Mouse (Mus musculus): Measurements from ENCODE around the gene Magohb. TPM values are rescaled to one million over a fixed set of nuclear protein-coding genes. Genes with fewer than 3 reads are reported as not detected.
"Not testable (repeated sequence)": the region's sequence is repeated elsewhere in the genome, so short reads cannot be mapped to it uniquely, and the experiment has no call there.

The Magohb gene
- polyA plus RNA-seq, 1 experiment from 2014 or later, result 49.0 TPM

- no peaks in the 10 kb centered on the region for H3K36me3 ChIP-seq
- ATAC-seq (ENCODE audit: low FRiP score), result no peak
- no peaks in the 10 kb centered on the region for H3K27me3 ChIP-seq
- H3K27ac ChIP-seq, result no peak overlapping the region
- peaks cover 8% of the 10 kb centered on the region for H3K4me1 ChIP-seq
- H3K4me2 ChIP-seq (replicated peaks), result peak overlapping the region; percentile 67; the same call in 1 of the 2 replicates
- 91% methylated on average over 5 of the region's 5 CpGs for WGBS
- H3K4me3 ChIP-seq, result no peak overlapping the region
- H3K9ac ChIP-seq, result no peak overlapping the region
- H3K9me3 ChIP-seq (replicated peaks), result no peaks in the 10 kb centered on the region
Measured at GRCm38 (mm10) chr6:131293916-131294315, 872 bp upstream of the Magohb start.

GRCm38 (mm10) chr6:131292276-131292990 is 611 bp downstream of the Magohb start:
- Histone ChIP-seq H3K4me3 (peak overlapping the region; percentile 69), H3K4me1 (peaks cover 8% of the 10 kb centered on the region), H3K27me3 (no peaks in the 10 kb centered on the region), H3K27ac (no peak overlapping the region), H3K9me3 (replicated peaks) (no peaks in the 10 kb centered on the region), H3K36me3 (peaks cover 8% of the 10 kb centered on the region), H3K4me2 (replicated peaks) (peak overlapping the region; percentile 67), H3K9ac (peak overlapping the region; percentile 78)
- peak; percentile 74 for ATAC-seq (ENCODE audit: low FRiP score)
- WGBS, result 21% methylated on average over 10 of the region's 10 CpGs

- Histone ChIP-seq H3K9me3 (replicated peaks) (no peaks in the 10 kb centered on the region), H3K27ac (no peak overlapping the region), H3K36me3 (peaks cover 13% of the 10 kb centered on the region), H3K4me3 (no peak overlapping the region), H3K9ac (no peak overlapping the region), H3K4me1 (peaks cover 8% of the 10 kb centered on the region), H3K4me2 (replicated peaks) (no peak overlapping the region), H3K27me3 (no peaks in the 10 kb centered on the region)
- no peak for ATAC-seq (ENCODE audit: low FRiP score)
- 28% methylated on average over 2 of the region's 2 CpGs for WGBS
Measured at GRCm38 (mm10) chr6:131290430-131290829, 2.6 kb downstream of the Magohb start.

GRCm38 (mm10) chr6:131278160-131278559 is 14.9 kb downstream of the Magohb start:
- H3K4me1 ChIP-seq; H3K4me3 ChIP-seq; H3K27me3 ChIP-seq; H3K27ac ChIP-seq; H3K4me2 ChIP-seq (replicated peaks); H3K9me3 ChIP-seq (replicated peaks); ATAC-seq (ENCODE audit: low FRiP score); H3K9ac ChIP-seq: not testable (repeated sequence)
- 100% methylated on average over 2 of the region's 2 CpGs for WGBS
- H3K36me3 ChIP-seq, result peaks cover 21% of the 10 kb centered on the region

- WGBS, result 89% methylated on average over 4 of the region's 4 CpGs
- ATAC-seq (ENCODE audit: low FRiP score), result no peak
- H3K27me3 ChIP-seq, result no peaks in the 10 kb centered on the region
- no peak overlapping the region for H3K4me3 ChIP-seq
- no peak overlapping the region for H3K9ac ChIP-seq
- peaks cover 11% of the 10 kb centered on the region for H3K36me3 ChIP-seq
- H3K27ac ChIP-seq, result no peak overlapping the region
- H3K4me2 ChIP-seq (replicated peaks), result no peak overlapping the region
- no peaks in the 10 kb centered on the region for H3K9me3 ChIP-seq (replicated peaks)
- H3K4me1 ChIP-seq, result no peaks in the 10 kb centered on the region
Measured at GRCm38 (mm10) chr6:131276659-131277058, 16.4 kb downstream of the Magohb start.

- ATAC-seq (ENCODE audit: low FRiP score), result no peak
Measured at GRCm38 (mm10) chr6:131272311-131272710, 20.7 kb downstream of the Magohb start.

GRCm38 (mm10) chr6:131270312-131270711 is 22.7 kb downstream of the Magohb start:
- Histone ChIP-seq H3K36me3 (no peaks in the 10 kb centered on the region), H3K27me3 (no peaks in the 10 kb centered on the region), H3K4me1 (no peaks in the 10 kb centered on the region), H3K9me3 (replicated peaks) (no peaks in the 10 kb centered on the region), H3K4me3 (no peak overlapping the region), H3K27ac (no peak overlapping the region), H3K9ac (no peak overlapping the region), H3K4me2 (replicated peaks) (no peak overlapping the region)
- WGBS, result 68% methylated on average over 1 of the region's 1 CpGs
- no peak for ATAC-seq (ENCODE audit: low FRiP score)

More at GRCm38 (mm10) chr6:131272311-131272710, 20.7 kb downstream of the Magohb start:
- Histone ChIP-seq H3K4me1 (no peaks in the 10 kb centered on the region), H3K4me3 (no peak overlapping the region), H3K9me3 (replicated peaks) (no peaks in the 10 kb centered on the region), H3K9ac (no peak overlapping the region), H3K27ac (no peak overlapping the region), H3K27me3 (no peaks in the 10 kb centered on the region), H3K4me2 (replicated peaks) (no peak overlapping the region), H3K36me3 (peaks cover 4% of the 10 kb centered on the region)
- 88% methylated on average over 1 of the region's 1 CpGs for WGBS

- WGBS, result 86% methylated on average over 2 of the region's 2 CpGs
- Histone ChIP-seq H3K36me3 (no peaks in the 10 kb centered on the region), H3K27me3 (no peaks in the 10 kb centered on the region), H3K27ac (no peak overlapping the region), H3K4me1 (no peaks in the 10 kb centered on the region), H3K9me3 (replicated peaks) (no peaks in the 10 kb centered on the region), H3K4me3 (no peak overlapping the region), H3K4me2 (replicated peaks) (no peak overlapping the region), H3K9ac (no peak overlapping the region)
- ATAC-seq (ENCODE audit: low FRiP score), result no peak
Measured at GRCm38 (mm10) chr6:131269599-131269998, 23.4 kb downstream of the Magohb start.

GRCm38 (mm10) chr6:131264175-131264574 is 28.9 kb downstream of the Magohb start:
- Histone ChIP-seq H3K4me2 (replicated peaks) (no peak overlapping the region), H3K27ac (no peak overlapping the region), H3K4me1 (no peaks in the 10 kb centered on the region), H3K9ac (no peak overlapping the region), H3K27me3 (no peaks in the 10 kb centered on the region), H3K9me3 (replicated peaks) (no peaks in the 10 kb centered on the region; the same call in 1 of the 2 replicates), H3K36me3 (no peaks in the 10 kb centered on the region), H3K4me3 (no peak overlapping the region)
- 86% methylated on average over 5 of the region's 5 CpGs for WGBS
- no peak for ATAC-seq (ENCODE audit: low FRiP score)

GRCm38 (mm10) chr6:131262778-131263177 is 30.3 kb downstream of the Magohb start:
- ATAC-seq (ENCODE audit: low FRiP score), result no peak
- Histone ChIP-seq H3K27ac (no peak overlapping the region), H3K9me3 (replicated peaks) (no peaks in the 10 kb centered on the region; the same call in 1 of the 2 replicates), H3K9ac (no peak overlapping the region), H3K27me3 (no peaks in the 10 kb centered on the region), H3K4me1 (no peaks in the 10 kb centered on the region), H3K4me2 (replicated peaks) (no peak overlapping the region), H3K36me3 (no peaks in the 10 kb centered on the region), H3K4me3 (no peak overlapping the region)
- WGBS, result 62% methylated on average over 3 of the region's 3 CpGs

GRCm38 (mm10) chr6:131262009-131262408 is 31.0 kb downstream of the Magohb start:
- no peak overlapping the region for H3K27ac ChIP-seq

GRCm38 (mm10) chr6:131247206-131247605 is 45.8 kb downstream of the Magohb start, which contains the start of gene Klra2:
Gene Klra2, minus strand, starts transcription at chr6:131247362.
- Histone ChIP-seq H3K36me3 (no peaks in the 10 kb centered on the region), H3K4me2 (replicated peaks) (no peak within 1 kb of the TSS), H3K9me3 (replicated peaks) (no peaks in the 10 kb centered on the region), H3K4me3 (no peak within 1 kb of the TSS), H3K27me3 (no peaks in the 10 kb centered on the region), H3K9ac (no peak within 1 kb of the TSS), H3K27ac (no peak within 1 kb of the TSS), H3K4me1 (no peaks in the 10 kb centered on the region)
- WGBS, result 92% methylated on average over 2 of the region's 2 CpGs
- ATAC-seq (ENCODE audit: low FRiP score), result no peak

More at GRCm38 (mm10) chr6:131262009-131262408, 31.0 kb downstream of the Magohb start:
- 81% methylated on average over 3 of the region's 3 CpGs for WGBS
- Histone ChIP-seq H3K4me2 (replicated peaks) (no peak overlapping the region), H3K9ac (no peak overlapping the region), H3K4me3 (no peak overlapping the region), H3K9me3 (replicated peaks) (no peaks in the 10 kb centered on the region; the same call in 1 of the 2 replicates), H3K36me3 (no peaks in the 10 kb centered on the region), H3K4me1 (no peaks in the 10 kb centered on the region), H3K27me3 (no peaks in the 10 kb centered on the region)
- no peak for ATAC-seq (ENCODE audit: low FRiP score)

GRCm38 (mm10) chr6:131245081-131245480 is 48.0 kb downstream of the Magohb start:
- WGBS, result 78% methylated on average over 2 of the region's 2 CpGs
- no peak overlapping the region for H3K4me3 ChIP-seq
- H3K4me2 ChIP-seq (replicated peaks), result no peak overlapping the region
- no peaks in the 10 kb centered on the region for H3K9me3 ChIP-seq (replicated peaks)
- no peak for ATAC-seq (ENCODE audit: low FRiP score)
- H3K36me3 ChIP-seq, result no peaks in the 10 kb centered on the region
- H3K27ac ChIP-seq, result no peak overlapping the region
- H3K27me3 ChIP-seq, result no peaks in the 10 kb centered on the region
- no peak overlapping the region for H3K9ac ChIP-seq
- no peaks in the 10 kb centered on the region for H3K4me1 ChIP-seq

Measured in hindbrain, embryonic 12.5 days (tissue).